Mouse (Mus musculus): ENCODE measurements around the gene Appbp2.

- TF ChIP-seq CTCF (IDR thresholded peaks at IDR 0.05; ENCODE audit: low read depth, low read length) = no peak
- no peak for TF ChIP-seq POLR2A (IDR thresholded peaks at IDR 0.05; ENCODE audit: borderline replicate concordance, low read depth, low read length)
Observed at GRCm38 (mm10) chr11:85234363-85234989, 454 bp downstream of the Appbp2 start.
